Mouse (Mus musculus) stomach, embryonic 16.5 days (tissue): Measurements from ENCODE around the gene Slc32a1. TPM values are rescaled to one million over a fixed set of nuclear protein-coding genes. Genes with fewer than 3 reads are reported as not detected.

ENCODE experiments used
- ATAC-seq: fragments of 200-750 bp; cut with Nextera tagmentation; 2 replicates; pipeline ENCODE4 v1.8.0; 2017; ENCODE audit warnings: moderate number of reproducible peaks, moderate TSS enrichment; ENCODE audit not compliant: insufficient read depth, low FRiP score
- H3K27ac ChIP-seq: fragments of 300-500 bp; sonication (generic); 2 replicates; pipeline ENCODE4 v1.5.1; 2014; ENCODE audit warnings: low read length
- H3K27me3 ChIP-seq: fragments of 300-500 bp; sonication (generic); 2 replicates; pipeline ENCODE4 v1.6.1; 2014; ENCODE audit warnings: low read length, control low read depth, mixed read lengths; ENCODE audit not compliant: control insufficient read depth, insufficient read depth
- H3K36me3 ChIP-seq: fragments of 300-500 bp; sonication (generic); 2 replicates; pipeline ENCODE4 v1.6.1; 2014; ENCODE audit warnings: low read length; ENCODE audit not compliant: control insufficient read depth, insufficient read depth
- H3K4me1 ChIP-seq: fragments of 300-500 bp; sonication (generic); 2 replicates; pipeline ENCODE4 v1.6.1; 2014; ENCODE audit warnings: low read length, control low read depth, mixed read lengths; ENCODE audit not compliant: control insufficient read depth, insufficient read depth
- H3K4me2 ChIP-seq: fragments of 300-500 bp; sonication (generic); 2 replicates; pipeline ENCODE4 v1.6.1; 2014; ENCODE audit warnings: low read depth, low read length, mixed read lengths
- H3K4me3 ChIP-seq: fragments of 300-500 bp; sonication (generic); replicated peaks from 2 replicates; pipeline ENCODE4 v1.5.1; 2014; ENCODE audit warnings: mild to moderate bottlenecking, low read length
- H3K9ac ChIP-seq: fragments of 300-500 bp; sonication (generic); 2 replicates; pipeline ENCODE4 v1.6.1; 2014; ENCODE audit warnings: low read length
- H3K9me3 ChIP-seq: fragments of 300-500 bp; sonication (generic); replicated peaks from 2 replicates; pipeline ENCODE4 v1.6.1; 2016; ENCODE audit warnings: low read length, control low read depth; ENCODE audit not compliant: control insufficient read depth
- WGBS: fragments of 180-500 bp; shearing (Covaris S2); extraction: QIAGEN DNeasy Blood & Tissue Kit; methylation state at CpG from one replicate; pipeline ENCODE4 v1.1.7; 2014; 5-methylcytosine and 5-hydroxymethylcytosine counted together
- polyA plus RNA-seq: library from polyadenylated mRNA; unstranded; fragments of >200 nt; fragmentation: Nextera tagmentation; extraction: Ambion mirVana; gene quantifications from 2 replicates; pipeline ENCODE4 v1.2.1, GENCODE M21; 2015

Gene Slc32a1
- polyA plus RNA-seq, 1 experiment from 2014 or later: not detected

- H3K4me2 ChIP-seq: no peak overlapping the region
- no peak overlapping the region for H3K4me3 ChIP-seq
- no peaks in the 10 kb centered on the region for H3K4me1 ChIP-seq
- 48% methylated on average over 5 of the region's 5 CpGs for WGBS
- H3K9me3 ChIP-seq: no peaks in the 10 kb centered on the region
- H3K9ac ChIP-seq: no peak overlapping the region
- H3K27ac ChIP-seq: no peak overlapping the region
- ATAC-seq: no peak
- H3K36me3 ChIP-seq: no peaks in the 10 kb centered on the region
- H3K27me3 ChIP-seq: no peaks in the 10 kb centered on the region
Measured at GRCm38 (mm10) chr2:158591286-158591685, 19.3 kb upstream of the Slc32a1 start.

- Histone ChIP-seq H3K4me2 (no peak overlapping the region), H3K4me3 (no peak overlapping the region), H3K27ac (no peak overlapping the region), H3K36me3 (no peaks in the 10 kb centered on the region), H3K27me3 (no peaks in the 10 kb centered on the region), H3K9me3 (no peaks in the 10 kb centered on the region), H3K9ac (no peak overlapping the region), H3K4me1 (no peaks in the 10 kb centered on the region)
- ATAC-seq: no peak
- 76% methylated on average over 4 of the region's 4 CpGs for WGBS
Measured at GRCm38 (mm10) chr2:158593371-158593770, 17.2 kb upstream of the Slc32a1 start.

GRCm38 (mm10) chr2:158595103-158595502 lies 15.5 kb upstream of the Slc32a1 start:
- H3K4me2 ChIP-seq: no peak overlapping the region
- 2% methylated on average over 12 of the region's 12 CpGs for WGBS

GRCm38 (mm10) chr2:158595577-158595976 lies 15.0 kb upstream of the Slc32a1 start:
- Histone ChIP-seq H3K27me3 (no peaks in the 10 kb centered on the region), H3K4me1 (no peaks in the 10 kb centered on the region), H3K27ac (no peak overlapping the region), H3K9me3 (no peaks in the 10 kb centered on the region), H3K36me3 (no peaks in the 10 kb centered on the region), H3K9ac (no peak overlapping the region), H3K4me2 (no peak overlapping the region), H3K4me3 (no peak overlapping the region)
- ATAC-seq: no peak
- WGBS: 41% methylated on average over 7 of the region's 7 CpGs

More at GRCm38 (mm10) chr2:158595103-158595502, 15.5 kb upstream of the Slc32a1 start:
- H3K9me3 ChIP-seq: no peaks in the 10 kb centered on the region
- no peak overlapping the region for H3K4me3 ChIP-seq
- no peaks in the 10 kb centered on the region for H3K36me3 ChIP-seq
- no peak overlapping the region for H3K27ac ChIP-seq
- no peaks in the 10 kb centered on the region for H3K4me1 ChIP-seq
- peak; percentile 37; the same call in 1 of the 2 replicates for ATAC-seq
- H3K27me3 ChIP-seq: no peaks in the 10 kb centered on the region
- H3K9ac ChIP-seq: no peak overlapping the region

- Histone ChIP-seq H3K27ac (no peak overlapping the region), H3K4me2 (no peak overlapping the region), H3K9me3 (no peaks in the 10 kb centered on the region), H3K4me1 (no peaks in the 10 kb centered on the region), H3K4me3 (no peak overlapping the region), H3K27me3 (no peaks in the 10 kb centered on the region), H3K9ac (no peak overlapping the region), H3K36me3 (no peaks in the 10 kb centered on the region)
- 67% methylated on average over 1 of the region's 1 CpGs for WGBS
- no peak for ATAC-seq
Measured at GRCm38 (mm10) chr2:158596803-158597202, 13.8 kb upstream of the Slc32a1 start.

GRCm38 (mm10) chr2:158600517-158600916 lies 10.1 kb upstream of the Slc32a1 start:
- no peaks in the 10 kb centered on the region for H3K36me3 ChIP-seq
- H3K9ac ChIP-seq: no peak overlapping the region
- WGBS: 14% methylated on average over 3 of the region's 3 CpGs
- ATAC-seq: no peak
- no peaks in the 10 kb centered on the region for H3K9me3 ChIP-seq
- no peak overlapping the region for H3K4me3 ChIP-seq
- no peak overlapping the region for H3K27ac ChIP-seq
- H3K27me3 ChIP-seq: peaks cover 3% of the 10 kb centered on the region
- H3K4me1 ChIP-seq: no peaks in the 10 kb centered on the region
- no peak overlapping the region for H3K4me2 ChIP-seq

- H3K27me3 ChIP-seq: peaks cover 5% of the 10 kb centered on the region
- 87% methylated on average over 1 of the region's 1 CpGs for WGBS
- no peaks in the 10 kb centered on the region for H3K36me3 ChIP-seq
- H3K9me3 ChIP-seq: no peaks in the 10 kb centered on the region
- no peak overlapping the region for H3K4me2 ChIP-seq
- no peak overlapping the region for H3K4me3 ChIP-seq
- no peak overlapping the region for H3K9ac ChIP-seq
- H3K27ac ChIP-seq: no peak overlapping the region
- no peaks in the 10 kb centered on the region for H3K4me1 ChIP-seq
- no peak for ATAC-seq
Measured at GRCm38 (mm10) chr2:158601326-158601725, 9.2 kb upstream of the Slc32a1 start.

- Histone ChIP-seq H3K9me3 (no peaks in the 10 kb centered on the region), H3K4me2 (no peak overlapping the region), H3K9ac (no peak overlapping the region), H3K27ac (no peak overlapping the region), H3K4me1 (no peaks in the 10 kb centered on the region), H3K36me3 (no peaks in the 10 kb centered on the region), H3K27me3 (peaks cover 16% of the 10 kb centered on the region), H3K4me3 (no peak overlapping the region)
- no peak for ATAC-seq
- WGBS: 20% methylated on average over 15 of the region's 15 CpGs
Measured at GRCm38 (mm10) chr2:158602663-158603062, 7.9 kb upstream of the Slc32a1 start.

GRCm38 (mm10) chr2:158606511-158606964 lies 4.0 kb upstream of the Slc32a1 start:
- Histone ChIP-seq H3K27me3 (peaks cover 53% of the 10 kb centered on the region), H3K4me3 (no peak overlapping the region), H3K36me3 (no peaks in the 10 kb centered on the region), H3K4me2 (no peak overlapping the region), H3K4me1 (no peaks in the 10 kb centered on the region), H3K27ac (no peak overlapping the region), H3K9ac (no peak overlapping the region), H3K9me3 (no peaks in the 10 kb centered on the region)
- no peak for ATAC-seq
- 12% methylated on average over 4 of the region's 4 CpGs for WGBS

GRCm38 (mm10) chr2:158609681-158610080 lies 886 bp upstream of the Slc32a1 start:
- no peak overlapping the region for H3K9ac ChIP-seq
- H3K4me3 ChIP-seq: no peak overlapping the region
- H3K27me3 ChIP-seq: peaks cover 84% of the 10 kb centered on the region
- H3K4me1 ChIP-seq: no peaks in the 10 kb centered on the region
- H3K9me3 ChIP-seq: no peaks in the 10 kb centered on the region
- H3K27ac ChIP-seq: no peak overlapping the region
- H3K4me2 ChIP-seq: no peak overlapping the region
- no peaks in the 10 kb centered on the region for H3K36me3 ChIP-seq
- 1% methylated on average over 27 of the region's 27 CpGs for WGBS
- no peak for ATAC-seq
